Mouse (Mus musculus): ENCODE data around the gene Arid3a. TPM values are rescaled to one million over a fixed set of nuclear protein-coding genes. Genes with fewer than 3 reads are reported as not detected.

Gene Arid3a
- polyA plus RNA-seq, 1 experiment from 2014 or later: 19.4 TPM

DNA sequence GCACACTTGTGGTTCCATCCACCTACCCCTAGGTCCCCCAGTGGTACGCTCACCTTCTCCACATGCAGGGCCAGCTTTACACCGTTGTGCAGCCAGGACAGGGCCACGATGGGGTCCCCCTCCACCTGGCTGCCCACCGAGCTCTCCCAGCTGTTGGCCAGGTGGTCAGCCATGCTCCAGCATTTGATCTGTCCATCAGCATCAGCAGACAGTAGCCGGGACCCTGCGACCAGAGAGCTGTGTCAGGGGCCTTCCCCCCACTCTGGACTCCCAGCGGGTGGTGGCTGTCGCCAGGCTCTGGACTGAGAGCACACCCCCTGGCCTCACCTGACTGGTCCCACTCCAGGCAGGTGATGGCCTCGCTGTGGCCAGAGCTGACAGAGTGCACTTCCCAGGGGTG lies 20.1 kb upstream of the Arid3a start:
- Histone ChIP-seq H3K4me1 (ENCODE audit: control insufficient read depth, insufficient read depth, low read length) (peaks cover 3% of the 10 kb centered on the region; the same call in 1 of the 2 replicates), H3K36me3 (ENCODE audit: control insufficient read depth, insufficient read depth, low read length) (peaks cover 20% of the 10 kb centered on the region), H3K4me2 (ENCODE audit: low read depth, low read length) (no peak overlapping the region), H3K4me3 (ENCODE audit: low read length) (no peak overlapping the region), H3K9me3 (ENCODE audit: control insufficient read depth, low read length) (no peaks in the 10 kb centered on the region), H3K27ac (ENCODE audit: low read length) (no peak overlapping the region), H3K9ac (ENCODE audit: low read depth, low read length) (no peak overlapping the region), H3K27me3 (replicated peaks; ENCODE audit: control insufficient read depth, insufficient read depth, low read length) (no peaks in the 10 kb centered on the region)
- ATAC-seq: no peak
- 95% methylated on average over 9 of the region's 9 CpGs for WGBS

DNA sequence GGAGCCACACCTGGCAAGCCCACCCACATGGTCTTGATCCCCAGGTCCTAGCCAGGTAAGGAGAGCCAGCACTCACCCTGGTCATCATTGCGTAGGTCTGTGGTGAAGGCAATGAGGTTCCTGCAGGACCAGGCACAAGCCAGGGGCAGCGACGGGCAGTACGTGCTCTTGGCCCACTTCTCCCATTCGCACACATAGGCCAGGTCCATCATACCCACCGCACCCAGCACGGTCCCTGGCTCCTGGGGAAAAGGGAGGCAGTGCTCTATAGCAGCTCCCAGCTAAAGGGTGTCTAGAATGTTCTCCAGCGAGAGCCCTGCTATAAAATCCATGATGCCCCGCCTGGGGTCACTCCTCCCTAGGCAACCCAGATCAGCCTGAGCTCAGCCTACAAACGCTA lies 19.4 kb upstream of the Arid3a start:
- WGBS: 91% methylated on average over 10 of the region's 10 CpGs
- Histone ChIP-seq H3K9me3 (ENCODE audit: control insufficient read depth, low read length) (no peaks in the 10 kb centered on the region), H3K4me2 (ENCODE audit: low read depth, low read length) (no peak overlapping the region), H3K36me3 (ENCODE audit: control insufficient read depth, insufficient read depth, low read length) (peaks cover 20% of the 10 kb centered on the region), H3K4me3 (ENCODE audit: low read length) (no peak overlapping the region), H3K27ac (ENCODE audit: low read length) (no peak overlapping the region), H3K4me1 (ENCODE audit: control insufficient read depth, insufficient read depth, low read length) (peaks cover 3% of the 10 kb centered on the region; the same call in 1 of the 2 replicates), H3K9ac (ENCODE audit: low read depth, low read length) (no peak overlapping the region; the same call in 1 of the 2 replicates), H3K27me3 (replicated peaks; ENCODE audit: control insufficient read depth, insufficient read depth, low read length) (no peaks in the 10 kb centered on the region)
- no peak for ATAC-seq

DNA sequence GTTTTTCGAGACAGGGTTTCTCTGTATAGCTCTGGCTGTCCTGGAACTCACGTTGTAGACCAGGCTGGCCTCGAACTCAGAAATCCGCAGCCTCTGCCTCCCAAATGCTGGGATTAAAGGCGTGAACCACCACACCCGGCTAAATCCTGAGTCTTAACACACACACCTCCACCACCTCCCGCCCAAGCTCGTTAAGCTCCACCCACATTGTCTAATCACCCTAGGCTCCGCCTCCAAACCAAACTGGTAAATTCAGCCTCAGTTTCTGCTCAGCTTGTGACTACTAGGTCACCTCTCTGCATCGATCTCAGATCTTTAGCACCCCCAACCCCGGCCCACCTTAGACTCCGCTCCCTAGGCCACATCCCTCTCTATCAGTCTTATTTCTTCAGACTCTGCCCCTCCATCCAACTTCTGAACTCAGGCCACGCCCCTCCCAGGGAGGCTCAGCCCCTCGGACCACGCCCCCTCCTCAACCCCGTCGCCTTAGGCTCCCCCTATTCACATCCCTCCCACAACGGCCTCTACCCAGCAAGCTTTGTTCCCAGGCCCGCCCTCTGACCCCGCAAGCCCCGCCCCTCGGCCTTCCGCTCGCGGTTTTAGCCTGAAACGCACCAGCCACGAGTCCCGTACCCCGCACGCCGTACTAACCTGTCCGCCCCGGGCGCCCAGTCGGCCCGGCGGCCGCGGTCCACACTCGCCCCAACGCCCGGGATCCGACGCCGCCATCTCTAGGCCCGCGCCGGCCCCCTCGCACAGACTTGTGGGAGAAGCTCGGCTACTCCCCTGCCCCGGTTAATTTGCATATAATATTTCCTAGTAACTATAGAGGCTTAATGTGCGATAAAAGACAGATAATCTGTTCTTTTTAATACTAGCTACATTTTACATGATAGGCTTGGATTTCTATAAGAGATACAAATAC lies 18.4 kb upstream of the Arid3a start, which contains the start of gene Med16:
Med16 (minus strand) TSS at position 757 of the 925 bp plus-strand sequence.
- Histone ChIP-seq H3K36me3 (ENCODE audit: control insufficient read depth, insufficient read depth, low read length) (peaks cover 20% of the 10 kb centered on the region), H3K27ac (ENCODE audit: low read length) (peak within 1 kb of the TSS; percentile 97), H3K4me3 (ENCODE audit: low read length) (peak within 1 kb of the TSS; percentile 84), H3K9me3 (ENCODE audit: control insufficient read depth, low read length) (no peaks in the 10 kb centered on the region), H3K9ac (ENCODE audit: low read depth, low read length) (peak within 1 kb of the TSS; percentile 97), H3K4me2 (ENCODE audit: low read depth, low read length) (peak within 1 kb of the TSS; percentile 62), H3K4me1 (ENCODE audit: control insufficient read depth, insufficient read depth, low read length) (peaks cover 3% of the 10 kb centered on the region; the same call in 1 of the 2 replicates), H3K27me3 (replicated peaks; ENCODE audit: control insufficient read depth, insufficient read depth, low read length) (no peaks in the 10 kb centered on the region)
- peak; percentile 96 for ATAC-seq
- 1% methylated on average over 52 of the region's 52 CpGs for WGBS

DNA sequence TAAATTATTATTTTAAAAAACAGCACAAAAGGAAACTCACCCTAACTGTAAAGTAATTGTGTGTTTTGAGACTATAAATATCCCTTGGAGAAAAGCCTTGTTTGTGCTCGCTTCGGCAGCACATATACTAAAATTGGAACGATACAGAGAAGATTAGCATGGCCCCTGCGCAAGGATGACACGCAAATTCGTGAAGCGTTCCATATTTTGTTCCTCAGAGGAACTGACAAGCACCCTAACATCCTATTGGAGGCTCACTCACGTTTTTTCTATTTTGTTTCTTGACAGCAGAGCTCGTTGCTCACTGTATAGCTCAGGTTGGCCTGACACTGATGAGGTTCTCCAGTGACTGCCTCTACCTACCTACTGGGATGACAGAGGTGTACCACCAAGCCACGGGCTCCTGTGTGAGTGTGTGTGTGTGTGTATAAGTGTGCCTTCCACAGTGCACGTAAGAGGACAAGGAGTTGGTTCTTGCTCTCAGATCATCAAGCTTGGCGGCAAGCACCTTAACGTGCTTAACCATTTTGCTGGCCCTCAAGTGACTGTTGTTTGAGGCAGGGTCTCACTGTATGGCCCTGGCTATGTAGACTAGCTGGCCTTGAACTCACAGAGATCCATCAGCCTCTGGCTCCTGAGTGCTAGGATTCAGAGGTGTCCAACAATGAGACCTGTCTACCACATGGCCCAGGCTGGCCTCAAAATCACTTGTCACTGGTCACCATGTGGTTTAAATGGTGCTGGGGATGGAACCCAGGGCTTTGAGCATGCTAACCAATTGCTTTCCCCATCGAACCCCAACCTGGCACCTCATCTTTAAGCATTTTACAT lies 17.5 kb upstream of the Arid3a start:
- 20% methylated on average over 14 of the region's 14 CpGs for WGBS
- peak; percentile 61 for ATAC-seq
- Histone ChIP-seq H3K4me1 (ENCODE audit: control insufficient read depth, insufficient read depth, low read length) (peaks cover 8% of the 10 kb centered on the region), H3K27me3 (replicated peaks; ENCODE audit: control insufficient read depth, insufficient read depth, low read length) (no peaks in the 10 kb centered on the region), H3K9me3 (ENCODE audit: control insufficient read depth, low read length) (no peaks in the 10 kb centered on the region), H3K27ac (ENCODE audit: low read length) (peak overlapping the region; percentile 21), H3K9ac (ENCODE audit: low read depth, low read length) (no peak overlapping the region), H3K4me2 (ENCODE audit: low read depth, low read length) (no peak overlapping the region), H3K36me3 (ENCODE audit: control insufficient read depth, insufficient read depth, low read length) (peaks cover 20% of the 10 kb centered on the region), H3K4me3 (ENCODE audit: low read length) (0 out of 2 replicates have a peak overlapping the region, but pooled peaks have one; percentile 0)

- no peak within 1 kb of the TSS for H3K27ac ChIP-seq (ENCODE audit: low read length)
- H3K9me3 ChIP-seq (ENCODE audit: control insufficient read depth, low read length): no peaks in the 10 kb centered on the region
- H3K4me1 ChIP-seq (ENCODE audit: control insufficient read depth, insufficient read depth, low read length): peaks cover 21% of the 10 kb centered on the region
- H3K9ac ChIP-seq (ENCODE audit: low read depth, low read length): no peak within 1 kb of the TSS
- H3K4me3 ChIP-seq (ENCODE audit: low read length): no peak within 1 kb of the TSS
- H3K36me3 ChIP-seq (ENCODE audit: control insufficient read depth, insufficient read depth, low read length): peaks cover 15% of the 10 kb centered on the region
- H3K27me3 ChIP-seq (replicated peaks; ENCODE audit: control insufficient read depth, insufficient read depth, low read length): no peaks in the 10 kb centered on the region
- no peak within 1 kb of the TSS for H3K4me2 ChIP-seq (ENCODE audit: low read depth, low read length)
- ATAC-seq: no peak
- 89% methylated on average over 4 of the region's 4 CpGs for WGBS
Observed at GRCm38 (mm10) chr10:79910556-79910955, 16.3 kb upstream of the Arid3a start, which contains the start of gene Gm26602. TSS of gene Gm26602 (plus strand) at chr10:79910856.

GRCm38 (mm10) chr10:79912412-79912811 lies 14.4 kb upstream of the Arid3a start:
- no peak overlapping the region for H3K9ac ChIP-seq (ENCODE audit: low read depth, low read length)
- WGBS: 66% methylated on average over 20 of the region's 20 CpGs
- no peak overlapping the region for H3K4me3 ChIP-seq (ENCODE audit: low read length)
- ATAC-seq: no peak
- H3K27me3 ChIP-seq (replicated peaks; ENCODE audit: control insufficient read depth, insufficient read depth, low read length): no peaks in the 10 kb centered on the region
- H3K36me3 ChIP-seq (ENCODE audit: control insufficient read depth, insufficient read depth, low read length): no peaks in the 10 kb centered on the region; the same call in 1 of the 2 replicates
- no peak overlapping the region for H3K27ac ChIP-seq (ENCODE audit: low read length)
- no peak overlapping the region for H3K4me2 ChIP-seq (ENCODE audit: low read depth, low read length)
- no peaks in the 10 kb centered on the region for H3K9me3 ChIP-seq (ENCODE audit: control insufficient read depth, low read length)
- H3K4me1 ChIP-seq (ENCODE audit: control insufficient read depth, insufficient read depth, low read length): peaks cover 29% of the 10 kb centered on the region

- Histone ChIP-seq H3K9me3 (ENCODE audit: control insufficient read depth, low read length) (no peaks in the 10 kb centered on the region), H3K36me3 (ENCODE audit: control insufficient read depth, insufficient read depth, low read length) (no peaks in the 10 kb centered on the region; the same call in 1 of the 2 replicates), H3K4me3 (ENCODE audit: low read length) (no peak overlapping the region), H3K27me3 (replicated peaks; ENCODE audit: control insufficient read depth, insufficient read depth, low read length) (peaks cover 15% of the 10 kb centered on the region), H3K9ac (ENCODE audit: low read depth, low read length) (peak overlapping the region; percentile 31), H3K27ac (ENCODE audit: low read length) (peak overlapping the region; percentile 54), H3K4me2 (ENCODE audit: low read depth, low read length) (peak overlapping the region; percentile 19; the same call in 1 of the 2 replicates), H3K4me1 (ENCODE audit: control insufficient read depth, insufficient read depth, low read length) (peaks cover 34% of the 10 kb centered on the region)
- 69% methylated on average over 11 of the region's 11 CpGs for WGBS
- ATAC-seq: no peak
Observed at GRCm38 (mm10) chr10:79914131-79914947, 12.5 kb upstream of the Arid3a start.

- H3K4me1 ChIP-seq (ENCODE audit: control insufficient read depth, insufficient read depth, low read length): peaks cover 38% of the 10 kb centered on the region
- no peaks in the 10 kb centered on the region; the same call in 1 of the 2 replicates for H3K36me3 ChIP-seq (ENCODE audit: control insufficient read depth, insufficient read depth, low read length)
- H3K27ac ChIP-seq (ENCODE audit: low read length): peak overlapping the region; percentile 54
- peak overlapping the region; percentile 31 for H3K9ac ChIP-seq (ENCODE audit: low read depth, low read length)
- no peaks in the 10 kb centered on the region for H3K9me3 ChIP-seq (ENCODE audit: control insufficient read depth, low read length)
- WGBS: 53% methylated on average over 7 of the region's 7 CpGs
- H3K27me3 ChIP-seq (replicated peaks; ENCODE audit: control insufficient read depth, insufficient read depth, low read length): peaks cover 23% of the 10 kb centered on the region
- no peak for ATAC-seq
- H3K4me3 ChIP-seq (ENCODE audit: low read length): no peak overlapping the region
- peak overlapping the region; percentile 19; the same call in 1 of the 2 replicates for H3K4me2 ChIP-seq (ENCODE audit: low read depth, low read length)
Observed at GRCm38 (mm10) chr10:79914948-79915596, 11.8 kb upstream of the Arid3a start.
